Mouse (Mus musculus) frontal cortex, adult (tissue): ENCODE data around the gene Kirrel2.
"Not testable (repeated sequence)": the region's sequence is repeated elsewhere in the genome, so short reads cannot be mapped to it uniquely, and the experiment has no call there.

ENCODE experiments used
- ATAC-seq: cut with Nextera tagmentation; 2 replicates; pipeline ENCODE4 v1.9.2; 2017; ENCODE audit warnings: mild to moderate bottlenecking, moderate library complexity, mixed read lengths; ENCODE audit not compliant: low TSS enrichment

Gene Kirrel2

GRCm38 (mm10) chr7:30457629-30458330 lies at the start of gene Kirrel2, which contains the start of gene Nphs1:
Kirrel2 (minus strand) TSS chr7:30457690.
Nphs1 (plus strand) TSS chr7:30458315.
- ATAC-seq: peak; percentile 90

- not testable (repeated sequence) for ATAC-seq
Observed at GRCm38 (mm10) chr7:30501159-30501558, 43.7 kb upstream of the Kirrel2 start.

GRCm38 (mm10) chr7:30495506-30496042 lies 38.1 kb upstream of the Kirrel2 start:
- not testable (repeated sequence) for ATAC-seq

- no peak for ATAC-seq
Observed at GRCm38 (mm10) chr7:30493401-30493931, 36.0 kb upstream of the Kirrel2 start, which contains the start of gene Prodh2. Prodh2 (plus strand) TSS chr7:30493622.

GRCm38 (mm10) chr7:30492765-30493164 lies 35.3 kb upstream of the Kirrel2 start:
- no peak for ATAC-seq

GRCm38 (mm10) chr7:30490957-30491307 lies 33.4 kb upstream of the Kirrel2 start:
- ATAC-seq: no peak

GRCm38 (mm10) chr7:30490251-30490956 lies 32.9 kb upstream of the Kirrel2 start:
- no peak; the same call in 1 of the 2 replicates for ATAC-seq

GRCm38 (mm10) chr7:30484250-30484649 lies 26.8 kb upstream of the Kirrel2 start:
- ATAC-seq: no peak

GRCm38 (mm10) chr7:30477415-30478381 lies 20.2 kb upstream of the Kirrel2 start:
- ATAC-seq: peak; percentile 86

- not testable (repeated sequence) for ATAC-seq
Observed at GRCm38 (mm10) chr7:30476136-30476535, 18.6 kb upstream of the Kirrel2 start.

- ATAC-seq: no peak
Observed at GRCm38 (mm10) chr7:30474999-30475398, 17.5 kb upstream of the Kirrel2 start.

GRCm38 (mm10) chr7:30472411-30472810 lies 14.9 kb upstream of the Kirrel2 start:
- no peak for ATAC-seq

- no peak for ATAC-seq
Observed at GRCm38 (mm10) chr7:30464816-30465300, 7.4 kb upstream of the Kirrel2 start.

GRCm38 (mm10) chr7:30463996-30464395 lies 6.5 kb upstream of the Kirrel2 start:
- ATAC-seq: 0 out of 2 replicates have a peak, but pooled peaks have one; percentile 44

- ATAC-seq: no peak
Observed at GRCm38 (mm10) chr7:30463568-30463967, 6.1 kb upstream of the Kirrel2 start.

- ATAC-seq: no peak
Observed at GRCm38 (mm10) chr7:30459484-30459883, 2.0 kb upstream of the Kirrel2 start.

GRCm38 (mm10) chr7:30456911-30457628 lies 420 bp downstream of the Kirrel2 start:
- peak; percentile 50; the same call in 1 of the 2 replicates for ATAC-seq

- no peak for ATAC-seq
Observed at GRCm38 (mm10) chr7:30456487-30456886, 1.0 kb downstream of the Kirrel2 start.

GRCm38 (mm10) chr7:30454259-30454658 lies 3.2 kb downstream of the Kirrel2 start:
- ATAC-seq: no peak

- ATAC-seq: no peak
Observed at GRCm38 (mm10) chr7:30453766-30454165, 3.7 kb downstream of the Kirrel2 start.
